Mouse (Mus musculus) forebrain, embryonic 16.5 days (tissue): Measurements from ENCODE around the gene Armh3. TPM values are rescaled to one million over a fixed set of nuclear protein-coding genes. Genes with fewer than 3 reads are reported as not detected.

Source experiments
- polyA plus RNA-seq: library from polyadenylated mRNA; unstranded; fragments of >200 nt; fragmentation: Nextera tagmentation; extraction: Ambion mirVana; gene quantifications from 2 replicates; pipeline ENCODE4 v1.2.1, GENCODE M21; 2015

Armh3 gene
- polyA plus RNA-seq, 1 experiment from 2014 or later, result 25.3 TPM

Other genes with a start within 250 kb of the Armh3 start
- gene Npm3, start 248.9 kb downstream of the Armh3 start, polyA plus RNA-seq, result 6.7 and 10.6 TPM in 2 replicates
- 77.0 and 90.5 TPM in 2 replicates for gene Mgea5, start 214.7 kb downstream of the Armh3 start, polyA plus RNA-seq
- 12.3 and 14.6 TPM in 2 replicates for gene Kcnip2, start 182.4 kb downstream of the Armh3 start, polyA plus RNA-seq
- gene Hps6, start 5.0 kb upstream of the Armh3 start, polyA plus RNA-seq, result 3.4 and 3.7 TPM in 2 replicates
- gene Pprc1, start 46.4 kb upstream of the Armh3 start, polyA plus RNA-seq, result 21.8 and 25.9 TPM in 2 replicates
- 120 and 130 TPM in 2 replicates for gene Ldb1, start 46.7 kb upstream of the Armh3 start, polyA plus RNA-seq
- gene Nolc1, start 77.4 kb upstream of the Armh3 start, polyA plus RNA-seq, result 79.5 and 80.8 TPM in 2 replicates
- gene Elovl3, start 133.4 kb upstream of the Armh3 start, polyA plus RNA-seq, result not detected in 2 replicates
- 0.24 TPM in 1 of 2 replicates, not detected in the other for gene Pitx3, start 149.8 kb upstream of the Armh3 start, polyA plus RNA-seq
- gene Gbf1, start 154.0 kb upstream of the Armh3 start, polyA plus RNA-seq, result 64.2 and 65.1 TPM in 2 replicates